Mouse (Mus musculus): ENCODE data around the gene Il1f10.

Gene Il1f10

DNA sequence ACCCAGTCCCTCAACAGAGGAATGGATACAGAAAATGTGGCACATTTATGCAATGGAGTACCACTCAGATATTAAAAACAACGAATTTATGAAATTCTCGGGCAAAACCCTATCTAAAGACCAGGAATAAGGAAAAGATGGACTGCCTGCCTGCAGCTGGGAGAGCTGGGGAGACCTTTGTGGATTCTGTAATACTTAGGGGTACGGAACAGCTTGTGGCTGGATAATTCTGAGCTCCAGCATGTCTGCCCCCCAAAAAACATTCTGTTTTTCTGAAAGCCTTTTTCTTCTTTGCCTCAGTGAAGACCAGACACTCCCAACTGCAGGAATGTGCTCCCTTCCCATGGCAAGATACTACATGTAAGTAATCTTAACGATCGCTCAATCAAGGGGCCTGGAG, at the start of gene Il1f10:
Gene Il1f10 (plus strand): TSS at position 301 of the 400 bp plus-strand sequence.
- Histone ChIP-seq H3K4me3 (replicated peaks; ENCODE audit: low read length) (no peak within 1 kb of the TSS), H3K4me1 (replicated peaks; ENCODE audit: low read depth, low read length) (no peaks in the 10 kb centered on the region), H3K36me3 (ENCODE audit: insufficient read depth, low read length) (no peaks in the 10 kb centered on the region), H3K27me3 (ENCODE audit: insufficient read depth, low read length) (no peaks in the 10 kb centered on the region), H3K9me3 (ENCODE audit: low read length) (no peaks in the 10 kb centered on the region)
- no peak for TF ChIP-seq CTCF (conservative IDR thresholded peaks at IDR 0.05; ENCODE audit: low read length)
- no peak for TF ChIP-seq POU5F1 (IDR thresholded peaks at IDR 0.05; ENCODE audit: borderline replicate concordance, low read length)
- no peak for TF ChIP-seq NANOG (IDR thresholded peaks at IDR 0.05; ENCODE audit: borderline replicate concordance, low read length)

DNA sequence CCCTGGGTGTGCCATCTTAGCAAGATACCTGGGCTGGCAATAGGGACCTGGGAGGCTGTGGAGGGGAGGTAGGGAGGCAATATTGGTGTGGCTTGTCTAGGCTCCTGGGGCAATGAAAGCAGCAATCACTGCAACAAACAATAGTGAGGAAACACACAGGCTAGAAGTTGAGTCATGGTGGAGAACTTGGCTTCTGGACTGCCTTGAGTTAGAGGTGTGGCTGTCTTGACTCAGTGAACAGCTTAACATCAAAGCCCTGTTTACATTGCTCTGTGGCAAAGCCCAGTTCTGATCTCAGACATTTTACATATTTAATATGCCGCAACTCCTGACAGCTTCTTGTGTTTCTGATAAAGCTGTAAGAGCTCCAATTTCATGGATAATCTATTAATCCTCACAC, 23.5 kb upstream of the Il1f10 start:
- H3K27me3 ChIP-seq (ENCODE audit: insufficient read depth, low read length), result no peaks in the 10 kb centered on the region
- TF ChIP-seq NANOG (IDR thresholded peaks at IDR 0.05; ENCODE audit: borderline replicate concordance, low read length) (no peak), CTCF (conservative IDR thresholded peaks at IDR 0.05; ENCODE audit: low read length) (no peak), POU5F1 (IDR thresholded peaks at IDR 0.05; ENCODE audit: borderline replicate concordance, low read length) (no peak)
- H3K4me3 ChIP-seq (replicated peaks; ENCODE audit: low read length), result no peak overlapping the region
- H3K36me3 ChIP-seq (ENCODE audit: insufficient read depth, low read length), result no peaks in the 10 kb centered on the region
- no peaks in the 10 kb centered on the region for H3K4me1 ChIP-seq (replicated peaks; ENCODE audit: low read depth, low read length)
- H3K9me3 ChIP-seq (ENCODE audit: low read length), result no peaks in the 10 kb centered on the region

- H3K9me3 ChIP-seq (ENCODE audit: low read length), result peaks cover 9% of the 10 kb centered on the region; the same call in 1 of the 2 replicates
- no peaks in the 10 kb centered on the region for H3K27me3 ChIP-seq (ENCODE audit: insufficient read depth, low read length)
- no peaks in the 10 kb centered on the region for H3K4me1 ChIP-seq (replicated peaks; ENCODE audit: low read depth, low read length)
- H3K36me3 ChIP-seq (ENCODE audit: insufficient read depth, low read length), result no peaks in the 10 kb centered on the region
- no peak for TF ChIP-seq POU5F1 (IDR thresholded peaks at IDR 0.05; ENCODE audit: borderline replicate concordance, low read length)
- TF ChIP-seq NANOG (IDR thresholded peaks at IDR 0.05; ENCODE audit: borderline replicate concordance, low read length), result no peak
- no peak for TF ChIP-seq CTCF (conservative IDR thresholded peaks at IDR 0.05; ENCODE audit: low read length)
- no peak overlapping the region for H3K4me3 ChIP-seq (replicated peaks; ENCODE audit: low read length)
These were observed 17.4 kb upstream of the Il1f10 start for GRCm38 (mm10) chr2:24273619-24274018.

DNA sequence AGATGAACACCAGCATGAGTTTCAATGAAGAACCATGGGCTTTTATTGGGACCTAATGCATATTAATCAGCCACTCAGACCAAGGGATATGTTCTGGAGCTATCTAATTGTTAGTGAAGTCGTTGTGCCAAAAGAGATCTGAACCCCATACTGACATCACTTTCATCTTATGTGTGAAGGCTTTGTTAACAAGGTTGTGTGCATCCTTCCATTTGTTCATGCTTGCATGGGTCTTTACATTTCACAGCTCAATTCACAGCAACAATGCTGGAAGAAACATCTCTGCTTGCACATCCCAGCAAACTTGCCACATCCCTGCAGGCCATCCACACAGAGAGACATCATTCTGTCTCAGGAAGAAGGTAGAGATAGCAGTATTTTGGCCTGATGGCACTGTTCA, 15.8 kb upstream of the Il1f10 start:
- Histone ChIP-seq H3K36me3 (ENCODE audit: insufficient read depth, low read length) (no peaks in the 10 kb centered on the region), H3K27me3 (ENCODE audit: insufficient read depth, low read length) (no peaks in the 10 kb centered on the region), H3K4me1 (replicated peaks; ENCODE audit: low read depth, low read length) (no peaks in the 10 kb centered on the region), H3K4me3 (replicated peaks; ENCODE audit: low read length) (no peak overlapping the region), H3K9me3 (ENCODE audit: low read length) (peaks cover 9% of the 10 kb centered on the region; the same call in 1 of the 2 replicates)
- TF ChIP-seq CTCF (conservative IDR thresholded peaks at IDR 0.05; ENCODE audit: low read length) (no peak), POU5F1 (IDR thresholded peaks at IDR 0.05; ENCODE audit: borderline replicate concordance, low read length) (no peak), NANOG (IDR thresholded peaks at IDR 0.05; ENCODE audit: borderline replicate concordance, low read length) (no peak)

DNA sequence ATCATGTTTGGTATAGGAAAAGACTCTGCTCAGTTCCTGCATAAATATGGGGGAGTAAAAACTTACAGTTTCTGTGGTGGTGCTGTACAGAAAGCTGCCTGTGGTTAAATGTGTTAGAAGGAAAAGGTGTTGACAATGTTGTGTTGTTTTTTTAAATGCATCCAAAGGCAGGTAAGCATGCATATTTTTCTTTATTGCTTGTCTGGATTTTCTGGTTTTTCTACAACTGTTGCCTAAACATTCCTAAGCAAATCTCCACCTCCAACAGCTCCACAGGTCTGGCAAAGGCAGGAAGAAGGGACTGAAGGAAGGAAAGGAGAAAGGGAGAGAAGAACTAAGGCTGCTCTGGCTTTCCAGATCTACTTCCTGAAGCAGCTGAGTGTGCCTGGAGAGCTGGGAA, 14.3 kb upstream of the Il1f10 start, which contains the start of gene Il1f5:
Gene Il1f5 (plus strand): TSS at position 301 of the 400 bp plus-strand sequence.
- Histone ChIP-seq H3K4me1 (replicated peaks; ENCODE audit: low read depth, low read length) (no peaks in the 10 kb centered on the region), H3K9me3 (ENCODE audit: low read length) (peaks cover 9% of the 10 kb centered on the region; the same call in 1 of the 2 replicates), H3K36me3 (ENCODE audit: insufficient read depth, low read length) (no peaks in the 10 kb centered on the region), H3K27me3 (ENCODE audit: insufficient read depth, low read length) (0 out of 2 replicates have a peak, but pooled peaks cover 2% of the 10 kb centered on the region), H3K4me3 (replicated peaks; ENCODE audit: low read length) (no peak within 1 kb of the TSS)
- no peak for TF ChIP-seq POU5F1 (IDR thresholded peaks at IDR 0.05; ENCODE audit: borderline replicate concordance, low read length)
- no peak for TF ChIP-seq CTCF (conservative IDR thresholded peaks at IDR 0.05; ENCODE audit: low read length)
- TF ChIP-seq NANOG (IDR thresholded peaks at IDR 0.05; ENCODE audit: borderline replicate concordance, low read length), result no peak

DNA sequence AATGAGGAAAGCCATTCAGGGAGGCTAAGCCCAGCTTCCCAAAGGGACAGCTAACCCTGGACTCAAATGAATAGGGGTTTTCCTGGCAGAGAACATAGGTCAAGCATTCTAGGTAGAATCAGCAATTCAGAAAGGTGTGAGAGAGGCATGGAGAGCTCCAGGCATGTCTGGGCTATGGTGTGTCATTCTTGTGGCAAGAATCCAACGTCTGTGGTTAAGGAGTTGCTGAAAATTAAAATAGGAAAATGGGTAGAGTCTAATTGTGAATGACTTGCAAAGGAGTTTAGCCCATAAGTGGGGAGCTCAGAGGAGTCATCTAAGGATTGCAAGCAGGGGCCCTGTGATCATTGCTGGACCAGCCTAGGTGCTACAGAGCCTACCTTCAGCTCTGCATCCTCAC, 3.6 kb downstream of the Il1f10 start:
- no peak overlapping the region for H3K4me3 ChIP-seq (replicated peaks; ENCODE audit: low read length)
- no peak for TF ChIP-seq CTCF (conservative IDR thresholded peaks at IDR 0.05; ENCODE audit: low read length)
- TF ChIP-seq NANOG (IDR thresholded peaks at IDR 0.05; ENCODE audit: borderline replicate concordance, low read length), result no peak
- no peak for TF ChIP-seq POU5F1 (IDR thresholded peaks at IDR 0.05; ENCODE audit: borderline replicate concordance, low read length)
- H3K9me3 ChIP-seq (ENCODE audit: low read length), result no peaks in the 10 kb centered on the region
- no peaks in the 10 kb centered on the region for H3K4me1 ChIP-seq (replicated peaks; ENCODE audit: low read depth, low read length)
- H3K36me3 ChIP-seq (ENCODE audit: insufficient read depth, low read length), result no peaks in the 10 kb centered on the region
- no peaks in the 10 kb centered on the region for H3K27me3 ChIP-seq (ENCODE audit: insufficient read depth, low read length)

DNA sequence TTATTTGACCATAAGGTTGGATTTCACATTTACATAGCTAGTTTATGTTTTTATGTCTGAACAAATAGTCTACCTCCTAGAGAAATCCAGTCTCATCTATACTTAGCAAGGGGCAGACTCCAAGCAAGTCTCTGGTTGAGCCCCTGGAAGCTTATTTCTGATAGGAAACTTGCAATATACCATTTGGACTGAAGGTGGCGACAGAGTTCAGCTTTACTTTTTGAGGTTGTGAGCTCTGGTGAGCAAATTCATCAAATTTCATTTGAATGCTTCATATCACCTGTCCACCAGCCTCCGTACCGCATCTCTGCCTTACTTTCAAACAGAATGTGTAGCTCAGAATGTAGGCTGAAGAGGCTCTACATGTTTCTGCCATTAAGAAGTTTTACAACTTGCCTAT, 5.8 kb downstream of the Il1f10 start:
- Histone ChIP-seq H3K4me1 (replicated peaks; ENCODE audit: low read depth, low read length) (peaks cover 5% of the 10 kb centered on the region), H3K9me3 (ENCODE audit: low read length) (no peaks in the 10 kb centered on the region), H3K4me3 (replicated peaks; ENCODE audit: low read length) (no peak overlapping the region), H3K36me3 (ENCODE audit: insufficient read depth, low read length) (no peaks in the 10 kb centered on the region), H3K27me3 (ENCODE audit: insufficient read depth, low read length) (no peaks in the 10 kb centered on the region)
- TF ChIP-seq CTCF (conservative IDR thresholded peaks at IDR 0.05; ENCODE audit: low read length) (peak; percentile 83), POU5F1 (IDR thresholded peaks at IDR 0.05; ENCODE audit: borderline replicate concordance, low read length) (no peak)

GRCm38 (mm10) chr2:24311302-24312001, 20.5 kb downstream of the Il1f10 start:
- Histone ChIP-seq H3K9me3 (ENCODE audit: low read length) (no peaks in the 10 kb centered on the region), H3K4me3 (replicated peaks; ENCODE audit: low read length) (no peak overlapping the region), H3K36me3 (ENCODE audit: insufficient read depth, low read length) (no peaks in the 10 kb centered on the region), H3K4me1 (replicated peaks; ENCODE audit: low read depth, low read length) (no peaks in the 10 kb centered on the region), H3K27me3 (ENCODE audit: insufficient read depth, low read length) (no peaks in the 10 kb centered on the region)
- TF ChIP-seq CTCF (conservative IDR thresholded peaks at IDR 0.05; ENCODE audit: low read length), result no peak
- no peak for TF ChIP-seq NANOG (IDR thresholded peaks at IDR 0.05; ENCODE audit: borderline replicate concordance, low read length)
- no peak for TF ChIP-seq POU5F1 (IDR thresholded peaks at IDR 0.05; ENCODE audit: borderline replicate concordance, low read length)

DNA sequence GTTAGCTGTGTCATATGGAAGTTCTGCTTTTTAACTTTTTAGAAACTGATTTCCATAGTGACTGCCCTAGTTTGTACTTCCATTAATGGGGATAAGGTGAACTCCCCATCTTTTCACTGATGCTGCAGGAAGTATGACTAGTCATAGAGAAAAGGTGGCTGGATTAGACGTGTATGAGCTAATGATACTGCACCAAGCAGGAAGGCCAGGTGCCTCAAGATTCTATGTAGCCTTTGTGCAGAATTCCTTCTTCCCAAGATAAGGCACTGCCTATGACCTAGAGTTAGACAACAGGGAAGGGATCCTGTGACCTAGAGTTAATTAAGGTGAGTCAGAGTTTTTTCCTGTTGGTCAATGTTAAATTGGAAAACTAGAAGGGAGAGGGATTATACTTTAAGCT, 25.9 kb downstream of the Il1f10 start:
- TF ChIP-seq CTCF (conservative IDR thresholded peaks at IDR 0.05; ENCODE audit: low read length) (no peak), POU5F1 (IDR thresholded peaks at IDR 0.05; ENCODE audit: borderline replicate concordance, low read length) (no peak), NANOG (IDR thresholded peaks at IDR 0.05; ENCODE audit: borderline replicate concordance, low read length) (no peak)
- H3K4me1 ChIP-seq (replicated peaks; ENCODE audit: low read depth, low read length), result no peaks in the 10 kb centered on the region
- H3K27me3 ChIP-seq (ENCODE audit: insufficient read depth, low read length), result no peaks in the 10 kb centered on the region
- no peak overlapping the region for H3K4me3 ChIP-seq (replicated peaks; ENCODE audit: low read length)
- H3K36me3 ChIP-seq (ENCODE audit: insufficient read depth, low read length), result no peaks in the 10 kb centered on the region
- no peaks in the 10 kb centered on the region for H3K9me3 ChIP-seq (ENCODE audit: low read length)

Data from E14TG2a.4 (cell line).